Mouse (Mus musculus): ENCODE measurements around the gene Mpnd.

The Mpnd gene

GRCm38 (mm10) chr17:56005415-56006061 lies at the start of gene Mpnd, which contains the start of gene Stap2:
TSS of gene Mpnd (plus strand) at chr17:56005711.
TSS of gene Stap2 (minus strand) at chr17:56005584.
- DNase-seq (ENCODE audit: low read depth, low spot score), result peak; percentile 92

DNA sequence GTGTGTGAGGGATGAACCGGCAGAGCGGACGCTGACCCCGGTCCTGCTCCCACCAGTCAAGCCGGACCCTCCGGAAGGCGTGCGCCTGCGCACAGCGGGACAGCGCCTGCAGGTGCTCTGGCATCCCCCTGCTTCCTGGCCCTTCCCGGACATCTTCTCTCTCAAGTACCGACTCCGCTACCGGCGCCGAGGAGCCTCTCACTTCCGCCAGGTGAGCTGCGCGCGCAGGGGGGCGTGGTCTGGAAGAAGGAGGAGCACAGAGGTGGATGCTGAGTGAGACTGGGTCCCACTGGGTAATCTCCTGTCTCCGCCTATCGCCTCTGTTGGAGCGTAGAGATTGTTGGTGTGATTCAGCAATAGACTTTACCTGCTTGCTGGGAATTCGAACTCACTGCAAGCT lies 49.4 kb upstream of the Mpnd start:
- no peak for DNase-seq (ENCODE audit: low read depth, low spot score)

DNA sequence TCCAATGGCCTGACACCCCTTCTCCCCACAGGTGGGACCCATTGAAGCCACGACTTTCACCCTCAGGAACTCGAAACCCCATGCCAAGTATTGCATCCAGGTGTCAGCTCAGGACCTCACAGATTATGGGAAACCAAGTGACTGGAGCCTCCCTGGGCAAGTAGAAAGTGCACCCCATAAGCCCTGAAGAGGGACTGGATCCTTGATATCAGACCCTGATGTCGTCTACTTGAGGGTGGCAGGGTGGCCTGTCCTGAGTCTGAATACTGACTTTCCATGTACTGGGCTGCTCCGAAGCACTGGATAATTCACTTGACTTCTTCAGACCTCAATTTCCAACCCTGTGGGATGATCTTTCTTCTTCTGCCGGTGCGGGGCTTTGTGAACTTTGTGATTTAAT lies 48.9 kb upstream of the Mpnd start:
- DNase-seq (ENCODE audit: low read depth, low spot score), result no peak

DNA sequence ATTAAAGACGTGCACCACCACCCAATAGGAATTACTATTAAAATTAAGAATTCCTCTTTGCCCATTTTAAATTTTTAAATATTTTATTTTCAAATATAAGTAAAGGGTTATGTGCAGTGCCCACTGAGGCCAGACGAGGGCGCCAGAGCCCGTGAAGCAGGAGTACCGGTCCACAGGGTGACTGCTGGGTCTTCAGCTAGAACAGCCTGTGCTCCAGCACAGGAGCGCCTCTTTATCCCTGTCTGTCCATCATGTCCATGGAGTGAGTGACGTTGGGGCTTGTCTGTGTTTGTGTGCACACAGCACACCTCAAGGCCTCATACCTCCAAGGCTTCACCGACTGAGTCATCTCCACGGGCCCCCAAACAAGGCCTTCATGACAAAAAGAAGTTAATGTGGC lies 48.3 kb upstream of the Mpnd start:
- no peak for DNase-seq (ENCODE audit: low read depth, low spot score)

- DNase-seq (ENCODE audit: low read depth, low spot score), result no peak
Measured at GRCm38 (mm10) chr17:55957726-55958583, 47.6 kb upstream of the Mpnd start.

DNA sequence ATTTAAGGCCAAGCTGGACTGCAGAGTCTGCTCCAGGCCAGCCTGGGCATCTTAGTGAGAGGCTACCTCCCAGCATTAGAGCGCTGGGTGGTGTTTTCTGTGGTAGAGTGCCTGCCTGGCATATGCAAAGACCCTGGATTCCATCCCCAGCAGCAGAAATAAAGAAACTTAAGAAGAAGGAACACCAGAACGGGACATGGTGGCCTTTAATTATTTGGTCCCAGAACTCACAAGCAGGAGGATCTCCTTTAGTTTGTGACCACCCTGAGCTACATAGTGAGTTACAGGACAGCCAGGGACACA lies 47.0 kb upstream of the Mpnd start:
- DNase-seq (ENCODE audit: low read depth, low spot score), result no peak

DNA sequence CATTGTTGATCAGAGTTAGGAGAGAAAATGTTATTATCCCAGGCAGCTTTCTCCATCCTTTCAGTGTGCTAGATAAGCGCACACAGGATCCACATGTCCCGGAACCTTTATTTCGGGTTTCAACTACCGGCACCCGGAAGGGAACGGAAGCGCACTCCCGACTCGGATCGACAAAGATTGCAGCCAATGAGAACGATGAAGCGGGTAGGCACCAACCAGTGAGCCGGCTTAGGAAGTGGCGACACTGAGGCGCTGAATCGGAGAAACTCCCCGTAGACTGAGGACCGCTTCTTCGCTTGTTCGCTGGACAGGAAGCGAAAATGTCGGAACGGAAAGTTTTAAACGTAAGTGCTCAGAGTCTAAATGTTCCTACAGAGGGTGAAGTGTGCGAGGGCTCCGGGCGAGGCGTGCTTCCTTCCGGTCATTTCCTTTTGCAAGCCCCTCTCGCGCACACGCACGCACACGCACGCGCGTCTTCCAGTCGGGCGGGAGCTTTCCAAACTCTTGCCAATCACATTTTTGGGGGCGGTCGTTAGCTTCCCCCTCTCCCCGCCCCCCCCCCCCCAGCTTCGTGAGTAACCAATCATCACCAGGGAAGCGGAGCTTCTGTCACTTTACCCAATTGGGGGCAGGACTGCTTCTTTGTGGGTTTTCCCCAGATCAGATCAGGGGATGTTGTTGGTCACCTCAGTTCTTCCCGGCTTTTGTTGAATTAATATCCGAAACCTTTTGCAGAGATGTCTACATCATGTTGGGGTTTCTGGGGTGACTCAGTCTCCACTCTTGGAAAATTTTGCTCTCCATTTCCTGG lies 46.4 kb upstream of the Mpnd start, which contains the start of gene Yju2:
TSS of gene Yju2 (plus strand) at position 182 of the 811 bp plus-strand sequence.
- DNase-seq (ENCODE audit: low read depth, low spot score), result peak; percentile 90

GRCm38 (mm10) chr17:55959946-55960740 lies 45.4 kb upstream of the Mpnd start:
- DNase-seq (ENCODE audit: low read depth, low spot score), result no peak

- no peak for DNase-seq (ENCODE audit: low read depth, low spot score)
Measured at GRCm38 (mm10) chr17:55960791-55961190, 44.7 kb upstream of the Mpnd start.

DNA sequence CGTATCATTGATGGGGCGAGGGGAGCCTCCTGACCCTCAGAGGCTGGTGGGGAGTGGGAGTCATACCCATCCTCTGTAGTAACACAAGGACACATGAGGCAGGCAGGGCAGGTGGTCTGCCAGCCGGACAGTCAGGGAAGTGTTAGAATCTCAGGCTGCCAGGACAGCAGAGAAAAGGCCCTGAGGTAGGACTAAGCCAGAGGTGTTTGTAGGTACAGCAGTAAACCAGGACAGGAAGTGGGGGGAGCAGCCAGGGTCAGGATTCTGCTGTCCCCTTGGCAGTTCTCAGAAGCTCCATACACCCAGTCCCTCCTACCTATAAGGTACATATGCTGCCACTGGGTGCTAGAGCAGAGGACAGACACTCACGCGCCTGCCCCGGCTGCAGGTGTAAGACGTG lies 43.9 kb upstream of the Mpnd start:
- no peak for DNase-seq (ENCODE audit: low read depth, low spot score)

DNA sequence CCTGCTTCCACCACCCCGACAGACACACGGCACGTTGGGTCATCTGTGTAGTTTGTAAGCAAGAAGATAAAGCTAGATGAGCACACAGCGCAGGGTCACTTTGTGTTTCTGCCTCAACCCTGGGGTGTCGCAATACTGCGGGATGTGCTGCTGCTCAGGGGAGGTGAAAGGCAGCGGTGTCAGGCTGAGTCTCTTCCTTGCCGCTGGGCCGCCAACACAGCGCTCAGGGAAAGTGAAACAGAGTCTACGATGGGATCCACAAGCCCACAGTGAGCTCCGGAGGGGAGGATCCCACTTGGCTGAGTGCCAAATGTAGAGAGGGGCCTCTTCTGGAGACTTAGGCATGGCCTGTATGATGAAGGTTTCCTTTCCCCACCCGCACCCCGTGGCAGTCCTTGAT lies 42.3 kb upstream of the Mpnd start:
- no peak for DNase-seq (ENCODE audit: low read depth, low spot score)

GRCm38 (mm10) chr17:55964496-55964895 lies 41.0 kb upstream of the Mpnd start:
- no peak for DNase-seq (ENCODE audit: low read depth, low spot score)

DNA sequence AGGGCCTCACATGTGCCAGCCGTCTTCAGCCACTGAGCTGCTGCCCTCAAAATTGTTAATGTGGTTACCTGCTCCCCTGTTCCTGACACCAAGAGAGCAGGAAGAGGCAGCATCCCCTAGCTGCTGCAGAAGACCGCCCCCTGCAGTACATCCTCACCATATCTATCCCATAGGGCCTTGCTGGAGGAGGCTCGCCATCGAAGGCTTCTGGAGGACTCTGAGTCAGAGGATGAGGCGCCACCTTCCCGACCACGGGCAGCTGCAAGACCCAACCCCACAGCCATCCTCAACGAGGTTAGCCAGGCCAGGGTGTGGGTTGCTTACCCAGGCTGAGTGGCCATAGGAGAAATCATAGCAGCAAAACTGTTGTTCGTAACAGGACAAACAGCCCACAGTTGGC lies 40.5 kb upstream of the Mpnd start:
- no peak for DNase-seq (ENCODE audit: low read depth, low spot score)

DNA sequence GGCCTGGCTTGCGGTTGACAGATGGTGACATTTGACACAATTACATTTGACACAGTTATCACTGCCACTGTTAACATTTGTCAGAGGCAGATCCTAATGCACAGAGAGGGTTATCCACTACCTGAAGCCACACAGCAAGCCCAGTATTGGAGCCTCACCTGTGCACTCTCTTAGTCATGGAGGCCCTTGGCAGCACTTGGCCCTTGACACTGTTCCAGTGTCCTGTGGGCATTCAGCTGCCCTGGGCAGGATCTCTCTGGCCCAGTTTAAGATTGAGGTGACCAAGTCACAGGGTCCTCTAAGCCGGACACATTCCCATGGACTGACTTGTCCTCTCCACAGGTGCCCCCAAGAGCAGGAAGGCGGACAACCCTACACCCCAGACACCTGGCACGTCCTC lies 38.3 kb upstream of the Mpnd start:
- no peak for DNase-seq (ENCODE audit: low read depth, low spot score)

DNA sequence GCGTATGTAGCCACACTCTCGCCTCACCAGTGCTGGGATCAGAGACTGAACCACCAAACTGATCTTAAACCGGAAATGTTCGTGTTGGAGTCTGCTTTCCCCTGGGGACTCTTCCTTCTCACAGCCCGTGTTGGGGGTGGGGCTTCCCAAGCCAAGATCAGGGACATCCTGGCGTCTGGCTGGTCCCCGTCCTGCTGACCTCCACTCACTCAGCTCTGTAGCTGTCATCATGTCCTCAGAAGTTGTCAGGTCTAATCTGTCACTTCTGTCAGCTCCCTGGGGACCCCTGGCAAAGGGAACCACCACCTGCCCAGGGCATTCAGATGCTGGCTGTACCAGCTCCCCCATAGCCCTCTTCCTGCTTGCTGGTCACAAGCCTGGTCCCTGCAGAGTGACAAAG lies 37.3 kb upstream of the Mpnd start:
- no peak for DNase-seq (ENCODE audit: low read depth, low spot score)

DNA sequence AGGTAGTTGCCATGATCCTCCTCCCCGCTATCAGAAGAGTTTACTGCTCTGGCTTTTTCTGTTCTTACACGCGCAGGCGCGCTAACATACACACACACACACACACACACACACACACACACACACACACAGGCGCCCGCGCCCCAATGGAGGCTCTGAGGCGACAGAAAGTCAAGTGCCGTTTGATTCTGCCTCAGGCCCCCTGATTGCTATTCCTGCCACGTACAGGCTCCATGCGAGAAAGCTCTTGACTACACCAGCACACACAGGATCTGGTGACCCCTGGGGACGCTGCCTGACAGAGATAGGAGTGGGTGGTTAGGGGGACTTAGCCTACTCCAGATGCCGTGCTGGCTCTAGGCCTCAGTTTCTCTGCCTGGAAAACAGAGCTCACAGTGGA lies 36.0 kb upstream of the Mpnd start:
- DNase-seq (ENCODE audit: low read depth, low spot score), result no peak

DNA sequence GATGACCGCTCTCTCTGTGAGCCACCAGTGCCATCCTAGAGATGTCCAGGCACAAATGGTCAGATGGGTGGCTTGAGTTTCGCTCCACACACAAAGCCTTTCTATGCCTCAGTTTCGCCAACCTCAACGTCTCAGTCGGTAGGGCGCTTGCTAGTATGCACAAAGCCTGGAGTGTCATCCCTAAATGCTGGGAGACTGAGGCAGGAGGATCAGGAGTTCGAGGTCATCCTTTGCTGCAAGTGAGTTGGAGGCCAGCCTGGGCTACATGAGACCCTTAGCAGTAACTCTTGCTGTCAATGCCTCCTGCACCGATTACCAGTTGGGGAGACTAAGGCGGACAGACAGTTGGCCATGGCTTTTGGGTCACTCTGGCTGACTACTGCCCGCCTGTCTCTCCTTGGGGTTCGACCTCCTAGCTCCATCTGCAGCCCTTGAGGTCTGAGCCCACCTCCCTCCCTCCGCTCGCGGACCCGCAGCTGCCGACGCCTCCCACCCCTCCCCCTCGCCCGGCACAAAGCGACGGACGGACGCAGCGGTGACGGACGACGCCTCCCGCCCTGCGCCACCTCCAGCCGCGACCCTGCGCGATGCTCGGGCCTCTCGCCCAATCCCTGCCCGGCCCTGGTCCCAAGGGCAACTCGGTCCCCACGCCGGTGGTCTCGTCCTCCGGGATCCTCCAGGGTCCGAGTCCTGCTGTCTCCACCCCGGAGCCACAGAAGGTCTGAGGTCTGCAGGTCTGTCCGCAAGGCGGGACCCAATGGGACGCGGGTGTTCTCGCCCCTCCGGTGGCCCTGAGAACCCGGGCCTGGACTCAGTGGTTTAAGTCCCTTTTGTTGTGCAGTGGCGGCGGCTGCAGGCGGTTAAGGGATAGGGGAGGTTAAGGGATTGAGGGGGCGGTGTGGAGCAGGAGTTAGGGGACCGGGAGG lies 35.3 kb upstream of the Mpnd start, which contains the start of gene Shd:
TSS of gene Shd (plus strand) at position 502 of the 926 bp plus-strand sequence.
- DNase-seq (ENCODE audit: low read depth, low spot score), result no peak

GRCm38 (mm10) chr17:55971453-55971852 lies 34.1 kb upstream of the Mpnd start:
- DNase-seq (ENCODE audit: low read depth, low spot score), result no peak

DNA sequence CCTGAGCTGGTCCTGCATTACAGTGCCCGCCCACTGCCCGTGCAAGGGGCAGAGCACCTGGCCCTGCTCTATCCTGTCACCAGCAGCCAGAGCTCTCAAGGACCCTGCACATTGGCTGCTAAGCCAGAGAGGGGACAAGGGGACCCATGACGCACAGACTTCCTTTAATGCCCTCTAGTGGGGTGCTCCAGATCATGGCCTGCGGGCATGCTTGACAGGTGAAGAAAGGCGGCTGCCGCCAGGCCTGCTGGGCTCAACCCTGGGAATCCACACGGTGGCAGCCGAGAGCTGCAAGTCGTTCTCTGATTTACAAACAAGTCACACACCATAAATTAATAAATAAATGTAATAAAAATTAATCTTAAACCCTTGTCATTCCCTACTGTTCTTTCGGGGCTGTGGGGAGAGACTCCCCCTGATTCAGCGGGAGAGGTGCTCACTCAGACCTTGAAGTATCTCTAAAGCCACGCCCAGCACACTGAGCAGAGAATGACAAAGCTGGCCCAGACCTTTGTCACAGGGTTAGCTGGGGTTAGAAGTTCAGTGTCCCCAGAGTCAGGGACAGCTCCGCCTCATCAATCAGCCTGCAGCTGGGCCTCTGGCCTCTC lies 29.2 kb upstream of the Mpnd start:
- DNase-seq (ENCODE audit: low read depth, low spot score), result peak; percentile 56

GRCm38 (mm10) chr17:55977301-55977700 lies 28.2 kb upstream of the Mpnd start:
- no peak for DNase-seq (ENCODE audit: low read depth, low spot score)
